Mouse (Mus musculus) heart, embryonic 11.5 days (tissue): ENCODE data around the gene Mphosph9. TPM values are rescaled to one million over a fixed set of nuclear protein-coding genes. Genes with fewer than 3 reads are reported as not detected.
"Not testable (repeated sequence)": the region's sequence is repeated elsewhere in the genome, so short reads cannot be mapped to it uniquely, and the experiment has no call there.

Experiments
- ATAC-seq: fragments of 200-750 bp; cut with Nextera tagmentation; replicated peaks from 2 replicates; pipeline ENCODE4 v1.8.0; 2017; ENCODE audit warnings: moderate library complexity; ENCODE audit not compliant: insufficient number of reproducible peaks, low FRiP score, low TSS enrichment
- H3K27ac ChIP-seq: fragments of 300-500 bp; sonication (generic); 2 replicates; pipeline ENCODE4 v1.5.1; 2014; ENCODE audit warnings: mild to moderate bottlenecking, low read depth, low read length
- H3K27me3 ChIP-seq: fragments of 300-500 bp; sonication (generic); 2 replicates; pipeline ENCODE4 v1.6.1; 2014; ENCODE audit warnings: mild to moderate bottlenecking, low read length, mixed read lengths; ENCODE audit not compliant: control insufficient read depth, insufficient read depth
- H3K36me3 ChIP-seq: fragments of 300-500 bp; sonication (generic); 2 replicates; pipeline ENCODE4 v1.6.1; 2014; ENCODE audit warnings: mild to moderate bottlenecking, low read length, moderate library complexity, mixed read lengths; ENCODE audit not compliant: control insufficient read depth, insufficient read depth
- H3K4me1 ChIP-seq: fragments of 300-500 bp; sonication (generic); 2 replicates; pipeline ENCODE4 v1.6.1; 2014; ENCODE audit warnings: low read length; ENCODE audit not compliant: control insufficient read depth, insufficient read depth
- H3K4me2 ChIP-seq: fragments of 300-500 bp; sonication (generic); 2 replicates; pipeline ENCODE4 v1.6.1; 2014; ENCODE audit warnings: mild to moderate bottlenecking, moderate library complexity
- H3K4me3 ChIP-seq: fragments of 300-500 bp; sonication (generic); 2 replicates; pipeline ENCODE4 v1.5.1; 2014; ENCODE audit warnings: low read depth, low read length
- H3K9ac ChIP-seq: fragments of 300-500 bp; sonication (generic); 2 replicates; pipeline ENCODE4 v1.6.1; 2014; ENCODE audit warnings: mild to moderate bottlenecking, low read depth, low read length, moderate library complexity
- H3K9me3 ChIP-seq: fragments of 300-500 bp; sonication (generic); replicated peaks from 2 replicates; pipeline ENCODE4 v1.6.1; 2016; ENCODE audit warnings: low read length; ENCODE audit not compliant: control insufficient read depth
- WGBS: fragments of 180-500 bp; shearing (Covaris S2); extraction: QIAGEN DNeasy Blood & Tissue Kit; methylation state at CpG from one replicate; pipeline ENCODE4 v1.1.7; 2014; ENCODE audit not compliant: insufficient replicate concordance; 5-methylcytosine and 5-hydroxymethylcytosine counted together
- polyA plus RNA-seq: library from polyadenylated mRNA; unstranded; fragments of >200 nt; fragmentation: Nextera tagmentation; extraction: Ambion mirVana; gene quantifications from 2 replicates; pipeline ENCODE4 v1.2.1, GENCODE M21; 2014

Gene Mphosph9
- polyA plus RNA-seq, 1 experiment from 2014 or later, result 15.5 TPM

DNA sequence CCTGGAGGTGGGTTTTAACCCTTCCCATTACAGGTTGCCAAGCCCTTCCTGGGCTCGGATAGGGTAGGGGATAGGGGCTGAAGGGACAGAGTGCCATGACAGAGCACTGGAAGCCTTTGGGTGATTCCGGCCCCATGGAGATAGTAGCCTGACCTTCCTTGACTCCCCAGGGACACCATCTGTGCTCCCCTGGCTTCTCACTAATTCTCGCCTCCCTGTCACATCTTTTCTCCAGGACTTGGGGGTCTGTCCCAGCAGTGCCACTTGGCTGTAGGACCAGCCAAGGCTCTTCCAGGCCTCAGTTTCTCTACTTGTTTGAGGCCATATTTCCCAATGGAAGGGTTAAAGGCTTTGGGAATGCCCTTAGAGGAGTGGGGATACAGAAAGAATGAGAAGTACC lies 23.8 kb upstream of the Mphosph9 start:
- no peak for ATAC-seq
- peaks cover 17% of the 10 kb centered on the region for H3K36me3 ChIP-seq
- H3K4me2 ChIP-seq, result peak overlapping the region; percentile 97
- H3K4me1 ChIP-seq, result peaks cover 20% of the 10 kb centered on the region
- H3K27ac ChIP-seq, result peak overlapping the region; percentile 98
- H3K27me3 ChIP-seq, result no peaks in the 10 kb centered on the region
- 48% methylated on average over 3 of the region's 3 CpGs for WGBS
- no peaks in the 10 kb centered on the region for H3K9me3 ChIP-seq
- H3K9ac ChIP-seq, result peak overlapping the region; percentile 100
- peak overlapping the region; percentile 97 for H3K4me3 ChIP-seq

DNA sequence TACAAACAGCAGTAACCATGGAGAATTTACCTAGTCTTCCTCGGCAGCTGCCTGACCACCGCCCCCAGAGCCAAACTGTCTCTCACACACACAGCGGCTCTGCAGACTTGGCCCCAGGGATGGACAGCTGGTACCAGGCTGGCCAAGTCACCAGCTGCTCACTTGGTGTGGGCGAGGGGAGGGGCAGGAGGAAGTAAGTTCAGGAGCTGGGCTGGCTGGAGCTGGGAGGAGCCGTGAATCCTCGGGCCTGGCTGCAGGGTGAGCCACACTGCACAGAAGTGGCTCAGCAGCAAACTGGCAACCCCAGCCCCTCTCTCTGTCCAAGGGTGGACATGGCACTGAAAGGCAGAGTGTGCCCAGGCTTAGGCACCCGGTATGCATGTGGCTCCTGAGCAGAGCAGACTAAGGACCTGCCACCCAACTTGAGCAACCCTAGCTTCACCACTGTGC lies 23.4 kb upstream of the Mphosph9 start:
- H3K27ac ChIP-seq, result peak overlapping the region; percentile 98
- 46% methylated on average over 7 of the region's 7 CpGs for WGBS
- H3K4me1 ChIP-seq, result peaks cover 20% of the 10 kb centered on the region
- H3K27me3 ChIP-seq, result no peaks in the 10 kb centered on the region
- H3K9ac ChIP-seq, result peak overlapping the region; percentile 100
- ATAC-seq, result no peak
- H3K36me3 ChIP-seq, result peaks cover 22% of the 10 kb centered on the region
- no peaks in the 10 kb centered on the region for H3K9me3 ChIP-seq
- H3K4me3 ChIP-seq, result peak overlapping the region; percentile 97; the same call in 1 of the 2 replicates
- H3K4me2 ChIP-seq, result peak overlapping the region; percentile 97

- Histone ChIP-seq H3K4me2 (no peak overlapping the region), H3K9ac (no peak overlapping the region), H3K27me3 (no peaks in the 10 kb centered on the region), H3K27ac (no peak overlapping the region), H3K36me3 (peaks cover 24% of the 10 kb centered on the region), H3K9me3 (no peaks in the 10 kb centered on the region), H3K4me1 (peaks cover 20% of the 10 kb centered on the region), H3K4me3 (no peak overlapping the region)
- WGBS, result 90% methylated on average over 2 of the region's 2 CpGs
- ATAC-seq, result no peak
Measured at GRCm38 (mm10) chr5:124350350-124350749, 22.6 kb upstream of the Mphosph9 start.

DNA sequence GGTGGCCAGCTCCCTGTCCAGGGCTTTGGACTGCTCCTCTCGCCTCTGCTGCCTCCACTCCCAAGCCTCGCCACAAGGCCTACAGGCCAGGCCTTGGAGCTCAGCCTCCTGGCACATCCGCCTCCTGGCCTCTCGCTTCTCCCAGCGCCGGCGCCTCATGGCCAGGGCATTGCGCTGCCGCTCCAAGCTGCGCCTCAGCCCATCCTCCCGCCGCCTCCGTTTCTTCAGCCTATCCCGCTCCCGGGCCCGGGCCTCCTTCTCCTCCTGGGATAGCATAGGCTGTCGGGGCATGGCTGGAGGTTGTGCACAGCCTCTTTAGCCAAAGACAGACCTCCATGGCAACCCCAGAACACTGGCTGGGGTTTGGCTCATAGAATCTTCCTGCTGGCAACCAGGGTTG lies 21.4 kb upstream of the Mphosph9 start:
- ATAC-seq, result no peak
- Histone ChIP-seq H3K4me2 (no peak overlapping the region), H3K36me3 (peaks cover 29% of the 10 kb centered on the region), H3K4me1 (peaks cover 20% of the 10 kb centered on the region), H3K4me3 (no peak overlapping the region), H3K27ac (no peak overlapping the region), H3K27me3 (no peaks in the 10 kb centered on the region), H3K9me3 (no peaks in the 10 kb centered on the region), H3K9ac (no peak overlapping the region)
- WGBS, result 93% methylated on average over 17 of the region's 17 CpGs

GRCm38 (mm10) chr5:124342897-124343296 lies 15.1 kb upstream of the Mphosph9 start:
- H3K4me2 ChIP-seq, result no peak overlapping the region
- H3K9ac ChIP-seq, result no peak overlapping the region
- H3K36me3 ChIP-seq, result peaks cover 17% of the 10 kb centered on the region
- WGBS, result 82% methylated on average over 8 of the region's 8 CpGs
- H3K27me3 ChIP-seq, result no peaks in the 10 kb centered on the region
- no peak for ATAC-seq
- peaks cover 17% of the 10 kb centered on the region for H3K4me1 ChIP-seq
- H3K27ac ChIP-seq, result no peak overlapping the region
- no peaks in the 10 kb centered on the region for H3K9me3 ChIP-seq
- H3K4me3 ChIP-seq, result no peak overlapping the region

DNA sequence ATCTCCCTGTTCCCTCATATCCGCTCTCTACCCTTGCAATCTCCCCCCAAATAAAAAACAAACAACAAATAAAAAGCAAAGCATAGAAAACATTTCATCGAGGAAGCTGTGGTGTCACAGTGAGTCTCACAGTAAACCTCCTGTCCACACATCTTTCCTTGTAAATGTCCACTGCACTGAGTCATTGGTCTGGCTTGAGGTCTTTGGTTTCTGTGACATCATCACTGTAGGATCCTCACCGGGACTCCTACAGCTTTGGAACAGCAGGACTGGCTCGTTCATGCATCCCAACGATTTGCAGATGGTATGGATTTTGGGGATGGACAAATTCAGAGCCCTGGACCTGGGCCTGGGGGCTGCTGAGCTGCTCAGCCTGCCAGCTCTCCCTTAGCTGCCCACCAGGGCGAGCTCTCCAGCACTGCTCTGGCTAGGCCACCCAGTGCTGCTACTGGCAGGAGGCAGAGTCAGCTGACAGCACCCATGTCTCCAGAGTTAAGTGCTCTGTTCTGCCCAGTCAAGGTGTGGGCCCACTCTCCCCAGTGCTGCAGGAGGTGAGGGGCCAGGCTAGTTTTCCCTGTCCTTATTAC lies 14.1 kb upstream of the Mphosph9 start:
- H3K4me2 ChIP-seq, H3K4me3 ChIP-seq, H3K27me3 ChIP-seq, H3K9me3 ChIP-seq, H3K27ac ChIP-seq, H3K9ac ChIP-seq, ATAC-seq: not testable (repeated sequence)
- Histone ChIP-seq H3K36me3 (peaks cover 16% of the 10 kb centered on the region), H3K4me1 (peaks cover 23% of the 10 kb centered on the region)
- WGBS, result 59% methylated on average over 6 of the region's 6 CpGs

GRCm38 (mm10) chr5:124338791-124339190 lies 11.0 kb upstream of the Mphosph9 start:
- Histone ChIP-seq H3K9ac (no peak overlapping the region), H3K9me3 (no peaks in the 10 kb centered on the region), H3K4me1 (peaks cover 33% of the 10 kb centered on the region), H3K4me3 (no peak overlapping the region), H3K4me2 (no peak overlapping the region), H3K36me3 (no peaks in the 10 kb centered on the region), H3K27ac (no peak overlapping the region), H3K27me3 (no peaks in the 10 kb centered on the region)
- 89% methylated on average over 8 of the region's 8 CpGs for WGBS
- no peak for ATAC-seq

DNA sequence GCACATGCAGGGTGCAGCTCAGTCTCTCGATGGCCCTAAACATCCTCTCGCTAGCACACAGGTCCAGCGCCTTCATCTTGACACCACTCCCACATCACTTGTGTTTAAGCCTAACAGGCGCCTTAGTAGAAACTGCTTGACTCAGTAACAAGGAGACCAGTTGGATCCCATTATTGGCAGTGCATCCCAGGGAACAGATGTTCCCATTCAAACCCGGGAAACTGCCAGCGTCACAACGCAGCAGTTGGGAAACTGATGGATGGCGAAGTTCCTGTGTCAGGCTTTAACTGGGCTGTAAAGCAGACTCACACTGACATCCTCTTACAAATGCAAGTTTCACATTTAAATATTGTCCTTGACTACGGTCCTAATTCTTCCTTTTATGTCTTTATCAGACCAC lies 10.1 kb upstream of the Mphosph9 start:
- H3K36me3 ChIP-seq, result no peaks in the 10 kb centered on the region
- no peak overlapping the region for H3K4me3 ChIP-seq
- H3K27ac ChIP-seq, result no peak overlapping the region
- H3K9ac ChIP-seq, result no peak overlapping the region
- H3K27me3 ChIP-seq, result no peaks in the 10 kb centered on the region
- WGBS, result 63% methylated on average over 9 of the region's 9 CpGs
- H3K4me2 ChIP-seq, result no peak overlapping the region
- no peak for ATAC-seq
- H3K9me3 ChIP-seq, result no peaks in the 10 kb centered on the region
- H3K4me1 ChIP-seq, result peaks cover 39% of the 10 kb centered on the region

DNA sequence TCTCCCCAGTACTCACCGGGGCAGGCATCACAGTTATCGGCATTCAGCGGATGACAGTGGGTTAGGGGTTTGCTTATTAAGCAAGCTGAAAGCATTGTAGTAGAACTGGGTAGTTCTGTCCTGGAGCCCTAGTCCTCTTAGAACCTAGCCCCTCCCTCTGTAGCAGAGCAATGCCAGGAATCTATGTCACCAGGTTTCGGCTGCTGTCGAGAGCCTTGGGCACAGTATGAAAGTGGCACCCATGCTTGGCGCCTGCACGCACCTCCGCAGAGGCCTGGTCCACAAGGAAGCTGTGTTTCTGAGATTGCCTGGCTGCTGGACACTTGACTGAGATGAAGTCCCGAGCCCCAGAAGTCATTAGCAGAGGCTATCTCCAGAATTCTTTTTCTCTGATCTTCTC lies 9.3 kb upstream of the Mphosph9 start:
- no peak for ATAC-seq
- Histone ChIP-seq H3K27ac (no peak overlapping the region), H3K4me3 (no peak overlapping the region), H3K9ac (no peak overlapping the region), H3K36me3 (no peaks in the 10 kb centered on the region), H3K9me3 (no peaks in the 10 kb centered on the region), H3K4me2 (no peak overlapping the region), H3K4me1 (peaks cover 39% of the 10 kb centered on the region), H3K27me3 (no peaks in the 10 kb centered on the region)
- WGBS, result 65% methylated on average over 9 of the region's 9 CpGs
